Mouse (Mus musculus) limb, embryonic 12.5 days (tissue): ENCODE measurements at regions not wholly inside any gene's neighbourhood (a gene's known extent, or its start where the extent isn't known, plus 50 kb on each side); places are given as distances from the start of the nearest gene placed in this dataset.

Source experiments
- ATAC-seq: fragments of 200-750 bp; cut with Nextera tagmentation; 2 replicates; pipeline ENCODE4 v1.8.0; 2017; ENCODE audit warnings: low read depth, moderate TSS enrichment; ENCODE audit not compliant: insufficient number of reproducible peaks, insufficient read depth, low FRiP score, low TSS enrichment
- H3K27ac ChIP-seq: fragments of 300-500 bp; sonication (generic); 2 replicates; pipeline ENCODE4 v1.5.1; 2016; ENCODE audit warnings: mild to moderate bottlenecking, moderate library complexity
- H3K27me3 ChIP-seq: fragments of 300-500 bp; sonication (generic); 2 replicates; pipeline ENCODE4 v1.6.1; 2016; ENCODE audit warnings: mild to moderate bottlenecking, moderate library complexity
- H3K36me3 ChIP-seq: fragments of 300-500 bp; sonication (generic); 2 replicates; pipeline ENCODE4 v1.6.1; 2016; ENCODE audit warnings: mild to moderate bottlenecking, moderate library complexity
- H3K4me1 ChIP-seq: fragments of 300-500 bp; sonication (generic); replicated peaks from 2 replicates; pipeline ENCODE4 v1.6.1; 2016
- H3K4me2 ChIP-seq: fragments of 300-500 bp; sonication (generic); 2 replicates; pipeline ENCODE4 v1.6.1; 2016; ENCODE audit warnings: mild to moderate bottlenecking, moderate library complexity
- H3K4me3 ChIP-seq: fragments of 300-500 bp; sonication (generic); replicated peaks from 2 replicates; pipeline ENCODE4 v1.5.1; 2016; ENCODE audit warnings: mild to moderate bottlenecking
- H3K9ac ChIP-seq: fragments of 300-500 bp; sonication (generic); replicated peaks from 2 replicates; pipeline ENCODE4 v1.6.1; 2016; ENCODE audit warnings: mild to moderate bottlenecking, moderate library complexity
- H3K9me3 ChIP-seq: fragments of 300-500 bp; sonication (generic); 2 replicates; pipeline ENCODE4 v1.6.1; 2016; ENCODE audit warnings: mild to moderate bottlenecking, moderate library complexity
- whole genome bisulfite sequencing: fragments of 180-500 bp; shearing (Covaris S2); methylation state at CpG from one replicate; pipeline ENCODE4 v1.1.7; 2016; 5-methylcytosine and 5-hydroxymethylcytosine counted together

GRCm38 (mm10) chr2:79136619-79137458, 118.4 kb upstream of the Itga4 start:
- H3K9ac ChIP-seq, result no peak overlapping the region
- no peaks in the 10 kb centered on the region for H3K36me3 ChIP-seq
- no peak overlapping the region for H3K27ac ChIP-seq
- no peak overlapping the region for H3K4me3 ChIP-seq
- H3K9me3 ChIP-seq, result no peaks in the 10 kb centered on the region
- H3K4me2 ChIP-seq, result no peak overlapping the region
- no peaks in the 10 kb centered on the region for H3K27me3 ChIP-seq
- ATAC-seq, result no peak
- WGBS, result 88% methylated on average over 12 of the region's 12 CpGs
- H3K4me1 ChIP-seq, result no peaks in the 10 kb centered on the region

- Histone ChIP-seq H3K9ac (no peak overlapping the region), H3K27me3 (no peaks in the 10 kb centered on the region), H3K36me3 (no peaks in the 10 kb centered on the region), H3K4me1 (peaks cover 6% of the 10 kb centered on the region; the same call in 1 of the 2 replicates), H3K27ac (no peak overlapping the region), H3K4me2 (no peak overlapping the region), H3K4me3 (no peak overlapping the region), H3K9me3 (no peaks in the 10 kb centered on the region)
- WGBS, result 52% methylated on average over 6 of the region's 6 CpGs
- no peak for ATAC-seq
Measured at GRCm38 (mm10) chr2:79137694-79138171, 117.5 kb upstream of the Itga4 start.

- peaks cover 7% of the 10 kb centered on the region; the same call in 1 of the 2 replicates for H3K4me1 ChIP-seq
- H3K27ac ChIP-seq, result no peak overlapping the region
- no peak overlapping the region for H3K4me3 ChIP-seq
- H3K27me3 ChIP-seq, result no peaks in the 10 kb centered on the region
- no peak for ATAC-seq
- H3K36me3 ChIP-seq, result no peaks in the 10 kb centered on the region
- 85% methylated on average over 8 of the region's 8 CpGs for WGBS
- no peaks in the 10 kb centered on the region for H3K9me3 ChIP-seq
- H3K4me2 ChIP-seq, result no peak overlapping the region
- no peak overlapping the region for H3K9ac ChIP-seq
Measured at GRCm38 (mm10) chr2:79138368-79139109, 116.7 kb upstream of the Itga4 start.

- Histone ChIP-seq H3K4me3 (no peak overlapping the region), H3K36me3 (no peaks in the 10 kb centered on the region), H3K4me1 (peaks cover 7% of the 10 kb centered on the region; the same call in 1 of the 2 replicates), H3K9ac (no peak overlapping the region), H3K9me3 (no peaks in the 10 kb centered on the region), H3K27ac (no peak overlapping the region), H3K27me3 (no peaks in the 10 kb centered on the region), H3K4me2 (no peak overlapping the region)
- WGBS, result 23% methylated on average over 7 of the region's 7 CpGs
- ATAC-seq, result no peak
Measured at GRCm38 (mm10) chr2:79141961-79142360, 113.3 kb upstream of the Itga4 start.

GRCm38 (mm10) chr2:79143196-79143595, 112.0 kb upstream of the Itga4 start:
- H3K9ac ChIP-seq, result no peak overlapping the region
- H3K4me3 ChIP-seq, result no peak overlapping the region
- no peak for ATAC-seq
- no peak overlapping the region for H3K4me2 ChIP-seq
- H3K36me3 ChIP-seq, result no peaks in the 10 kb centered on the region
- peaks cover 7% of the 10 kb centered on the region; the same call in 1 of the 2 replicates for H3K4me1 ChIP-seq
- 52% methylated on average over 3 of the region's 3 CpGs for WGBS
- H3K27ac ChIP-seq, result no peak overlapping the region
- H3K9me3 ChIP-seq, result no peaks in the 10 kb centered on the region
- H3K27me3 ChIP-seq, result no peaks in the 10 kb centered on the region

GRCm38 (mm10) chr2:79145897-79146296, 109.3 kb upstream of the Itga4 start:
- H3K4me3 ChIP-seq, result no peak overlapping the region
- peaks cover 7% of the 10 kb centered on the region; the same call in 1 of the 2 replicates for H3K4me1 ChIP-seq
- H3K9me3 ChIP-seq, result no peaks in the 10 kb centered on the region
- H3K27me3 ChIP-seq, result no peaks in the 10 kb centered on the region
- 83% methylated on average over 1 of the region's 1 CpGs for WGBS
- H3K4me2 ChIP-seq, result no peak overlapping the region
- no peak for ATAC-seq
- H3K27ac ChIP-seq, result no peak overlapping the region
- H3K9ac ChIP-seq, result no peak overlapping the region
- no peaks in the 10 kb centered on the region for H3K36me3 ChIP-seq

GRCm38 (mm10) chr2:79146563-79146962, 108.7 kb upstream of the Itga4 start:
- Histone ChIP-seq H3K27me3 (no peaks in the 10 kb centered on the region), H3K36me3 (no peaks in the 10 kb centered on the region), H3K4me1 (peaks cover 7% of the 10 kb centered on the region; the same call in 1 of the 2 replicates), H3K4me3 (no peak overlapping the region), H3K4me2 (no peak overlapping the region), H3K27ac (no peak overlapping the region), H3K9ac (no peak overlapping the region), H3K9me3 (no peaks in the 10 kb centered on the region)
- ATAC-seq, result no peak
- 85% methylated on average over 4 of the region's 4 CpGs for WGBS

GRCm38 (mm10) chr2:79149012-79149698, 106.1 kb upstream of the Itga4 start:
- Histone ChIP-seq H3K4me2 (no peak overlapping the region), H3K27me3 (no peaks in the 10 kb centered on the region), H3K27ac (no peak overlapping the region), H3K36me3 (no peaks in the 10 kb centered on the region), H3K9ac (no peak overlapping the region), H3K4me1 (no peaks in the 10 kb centered on the region), H3K4me3 (no peak overlapping the region), H3K9me3 (no peaks in the 10 kb centered on the region)
- no peak for ATAC-seq
- 82% methylated on average over 3 of the region's 3 CpGs for WGBS

- H3K9me3 ChIP-seq, result no peaks in the 10 kb centered on the region
- H3K27ac ChIP-seq, result no peak overlapping the region
- WGBS, result 70% methylated on average over 4 of the region's 4 CpGs
- no peaks in the 10 kb centered on the region for H3K27me3 ChIP-seq
- H3K4me1 ChIP-seq, result no peaks in the 10 kb centered on the region
- H3K9ac ChIP-seq, result no peak overlapping the region
- no peaks in the 10 kb centered on the region for H3K36me3 ChIP-seq
- H3K4me3 ChIP-seq, result no peak overlapping the region
- ATAC-seq, result no peak
- H3K4me2 ChIP-seq, result no peak overlapping the region
Measured at GRCm38 (mm10) chr2:79151610-79152009, 103.6 kb upstream of the Itga4 start.

- 51% methylated on average over 6 of the region's 6 CpGs for WGBS
- no peak for ATAC-seq
Measured at GRCm38 (mm10) chr2:79152031-79152694, 103.1 kb upstream of the Itga4 start.

GRCm38 (mm10) chr2:79152695-79153057, 102.5 kb upstream of the Itga4 start:
- WGBS, result 91% methylated on average over 5 of the region's 5 CpGs
- no peaks in the 10 kb centered on the region for H3K4me1 ChIP-seq
- no peak for ATAC-seq
- no peaks in the 10 kb centered on the region for H3K36me3 ChIP-seq
- no peak overlapping the region for H3K4me2 ChIP-seq
- no peaks in the 10 kb centered on the region for H3K27me3 ChIP-seq
- no peak overlapping the region for H3K9ac ChIP-seq
- H3K4me3 ChIP-seq, result no peak overlapping the region
- no peaks in the 10 kb centered on the region for H3K9me3 ChIP-seq
- no peak overlapping the region for H3K27ac ChIP-seq

More at GRCm38 (mm10) chr2:79152031-79152694, 103.1 kb upstream of the Itga4 start:
- H3K4me1 ChIP-seq, result no peaks in the 10 kb centered on the region
- H3K4me3 ChIP-seq, result no peak overlapping the region
- no peaks in the 10 kb centered on the region for H3K9me3 ChIP-seq
- no peaks in the 10 kb centered on the region for H3K36me3 ChIP-seq
- no peak overlapping the region for H3K4me2 ChIP-seq
- no peaks in the 10 kb centered on the region for H3K27me3 ChIP-seq
- H3K27ac ChIP-seq, result no peak overlapping the region
- no peak overlapping the region for H3K9ac ChIP-seq
